Mouse (Mus musculus) megakaryocyte, embryonic 14.5 days (primary cell): ENCODE results near the gene 1700056E22Rik.

Experiments used
- FLI1 ChIP-seq: IDR thresholded peaks from 2 replicates; pipeline ENCODE4 v1.6.1; 2012; ENCODE audit warnings: low read length, inconsistent platforms, mixed read lengths
- GATA1 ChIP-seq: IDR thresholded peaks from 3 replicates; pipeline ENCODE4 v1.6.1; 2012; ENCODE audit warnings: mixed read lengths, low read length, inconsistent platforms, borderline replicate concordance

DNA sequence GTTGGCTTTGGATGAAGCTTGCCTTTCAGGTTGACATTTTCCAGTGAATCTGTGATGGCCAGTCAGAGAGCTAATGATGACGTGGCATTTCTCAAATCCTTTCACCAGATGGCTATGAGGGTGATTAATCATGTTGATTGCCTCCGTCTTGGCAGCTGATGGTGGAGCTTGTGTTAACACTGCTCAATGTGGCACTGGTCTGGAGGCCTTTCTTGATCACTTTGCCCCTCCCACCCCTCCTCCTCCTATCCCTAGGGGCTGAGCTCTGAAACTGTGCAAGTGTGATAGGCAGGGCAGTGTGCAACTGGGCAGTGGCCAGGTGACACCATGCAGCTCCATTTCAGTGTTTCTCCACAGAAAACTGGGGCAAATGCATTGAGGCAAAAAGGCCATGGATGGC lies 29.8 kb downstream of the 1700056E22Rik start:
- no peak for TF ChIP-seq GATA1
- TF ChIP-seq FLI1: no peak
